Mouse (Mus musculus): ENCODE measurements around the gene Notch3. TPM values are rescaled to one million over a fixed set of nuclear protein-coding genes. Genes with fewer than 3 reads are reported as not detected.

Gene Notch3
- polyA plus RNA-seq, 1 experiment = 7.5 TPM

- no peak overlapping the region for H3K27ac ChIP-seq (ENCODE audit: insufficient read depth, low read length)
- H3K4me3 ChIP-seq (ENCODE audit: insufficient read depth, low read length) = no peak overlapping the region
- no peak for TF ChIP-seq POLR2A (IDR thresholded peaks at IDR 0.05; ENCODE audit: extremely low read depth, insufficient read depth, low read length)
- TF ChIP-seq CTCF (IDR thresholded peaks at IDR 0.05; ENCODE audit: extremely low read depth, insufficient read depth, low read length) = no peak
- H3K4me1 ChIP-seq (ENCODE audit: control insufficient read depth, insufficient read depth, low read length) = no peaks in the 10 kb centered on the region
These were observed 30.5 kb upstream of the Notch3 start for GRCm38 (mm10) chr17:32197156-32197555.

GRCm38 (mm10) chr17:32195725-32196124, 29.1 kb upstream of the Notch3 start:
- Histone ChIP-seq H3K27ac (ENCODE audit: insufficient read depth, low read length) (no peak overlapping the region), H3K4me1 (ENCODE audit: control insufficient read depth, insufficient read depth, low read length) (no peaks in the 10 kb centered on the region), H3K4me3 (ENCODE audit: insufficient read depth, low read length) (no peak overlapping the region)
- TF ChIP-seq CTCF (IDR thresholded peaks at IDR 0.05; ENCODE audit: extremely low read depth, insufficient read depth, low read length) = no peak
- no peak for TF ChIP-seq POLR2A (IDR thresholded peaks at IDR 0.05; ENCODE audit: extremely low read depth, insufficient read depth, low read length)

GRCm38 (mm10) chr17:32193010-32193409, 26.4 kb upstream of the Notch3 start:
- H3K4me3 ChIP-seq (ENCODE audit: insufficient read depth, low read length) = no peak overlapping the region
- no peak overlapping the region for H3K27ac ChIP-seq (ENCODE audit: insufficient read depth, low read length)
- no peak for TF ChIP-seq POLR2A (IDR thresholded peaks at IDR 0.05; ENCODE audit: extremely low read depth, insufficient read depth, low read length)
- no peak for TF ChIP-seq CTCF (IDR thresholded peaks at IDR 0.05; ENCODE audit: extremely low read depth, insufficient read depth, low read length)
- H3K4me1 ChIP-seq (ENCODE audit: control insufficient read depth, insufficient read depth, low read length) = peaks cover 2% of the 10 kb centered on the region; the same call in 1 of the 2 replicates

GRCm38 (mm10) chr17:32189850-32190249, 23.2 kb upstream of the Notch3 start:
- no peak overlapping the region for H3K4me3 ChIP-seq (ENCODE audit: insufficient read depth, low read length)
- peaks cover 2% of the 10 kb centered on the region; the same call in 1 of the 2 replicates for H3K4me1 ChIP-seq (ENCODE audit: control insufficient read depth, insufficient read depth, low read length)
- no peak overlapping the region for H3K27ac ChIP-seq (ENCODE audit: insufficient read depth, low read length)
- TF ChIP-seq CTCF (IDR thresholded peaks at IDR 0.05; ENCODE audit: extremely low read depth, insufficient read depth, low read length) = no peak
- no peak for TF ChIP-seq POLR2A (IDR thresholded peaks at IDR 0.05; ENCODE audit: extremely low read depth, insufficient read depth, low read length)

- Histone ChIP-seq H3K27ac (ENCODE audit: insufficient read depth, low read length) (no peak within 1 kb of the TSS), H3K4me3 (ENCODE audit: insufficient read depth, low read length) (peak within 1 kb of the TSS; percentile 13; the same call in 1 of the 2 replicates), H3K4me1 (ENCODE audit: control insufficient read depth, insufficient read depth, low read length) (peaks cover 2% of the 10 kb centered on the region; the same call in 1 of the 2 replicates)
- TF ChIP-seq POLR2A (IDR thresholded peaks at IDR 0.05; ENCODE audit: extremely low read depth, insufficient read depth, low read length) (no peak), CTCF (IDR thresholded peaks at IDR 0.05; ENCODE audit: extremely low read depth, insufficient read depth, low read length) (no peak)
These were observed 22.4 kb upstream of the Notch3 start, which contains the start of gene Ephx3 for GRCm38 (mm10) chr17:32188863-32189636. Gene Ephx3, minus strand, starts transcription at chr17:32189549.

GRCm38 (mm10) chr17:32183017-32183416, 16.4 kb upstream of the Notch3 start:
- H3K4me3 ChIP-seq (ENCODE audit: insufficient read depth, low read length) = no peak overlapping the region
- H3K4me1 ChIP-seq (ENCODE audit: control insufficient read depth, insufficient read depth, low read length) = no peaks in the 10 kb centered on the region
- TF ChIP-seq CTCF (IDR thresholded peaks at IDR 0.05; ENCODE audit: extremely low read depth, insufficient read depth, low read length) (no peak), POLR2A (IDR thresholded peaks at IDR 0.05; ENCODE audit: extremely low read depth, insufficient read depth, low read length) (no peak)

GRCm38 (mm10) chr17:32179621-32180491, 13.2 kb upstream of the Notch3 start:
- TF ChIP-seq CTCF (IDR thresholded peaks at IDR 0.05; ENCODE audit: extremely low read depth, insufficient read depth, low read length) (no peak), POLR2A (IDR thresholded peaks at IDR 0.05; ENCODE audit: extremely low read depth, insufficient read depth, low read length) (no peak)
- H3K4me1 ChIP-seq (ENCODE audit: control insufficient read depth, insufficient read depth, low read length) = no peaks in the 10 kb centered on the region
- no peak overlapping the region for H3K27ac ChIP-seq (ENCODE audit: insufficient read depth, low read length)
- no peak overlapping the region for H3K4me3 ChIP-seq (ENCODE audit: insufficient read depth, low read length)

More at GRCm38 (mm10) chr17:32183017-32183416, 16.4 kb upstream of the Notch3 start:
- H3K27ac ChIP-seq (ENCODE audit: insufficient read depth, low read length) = no peak overlapping the region

GRCm38 (mm10) chr17:32176919-32177318, 10.3 kb upstream of the Notch3 start:
- TF ChIP-seq POLR2A (IDR thresholded peaks at IDR 0.05; ENCODE audit: extremely low read depth, insufficient read depth, low read length) (no peak), CTCF (IDR thresholded peaks at IDR 0.05; ENCODE audit: extremely low read depth, insufficient read depth, low read length) (no peak)
- no peak overlapping the region for H3K27ac ChIP-seq (ENCODE audit: insufficient read depth, low read length)
- H3K4me1 ChIP-seq (ENCODE audit: control insufficient read depth, insufficient read depth, low read length) = no peaks in the 10 kb centered on the region
- H3K4me3 ChIP-seq (ENCODE audit: insufficient read depth, low read length) = no peak overlapping the region

GRCm38 (mm10) chr17:32173166-32173565, 6.5 kb upstream of the Notch3 start:
- H3K4me3 ChIP-seq (ENCODE audit: insufficient read depth, low read length) = no peak overlapping the region
- no peaks in the 10 kb centered on the region for H3K4me1 ChIP-seq (ENCODE audit: control insufficient read depth, insufficient read depth, low read length)
- no peak overlapping the region for H3K27ac ChIP-seq (ENCODE audit: insufficient read depth, low read length)
- no peak for TF ChIP-seq CTCF (IDR thresholded peaks at IDR 0.05; ENCODE audit: extremely low read depth, insufficient read depth, low read length)
- TF ChIP-seq POLR2A (IDR thresholded peaks at IDR 0.05; ENCODE audit: extremely low read depth, insufficient read depth, low read length) = no peak

Data from cortical plate, adult 2 months (tissue).